Mouse (Mus musculus) stomach, embryonic 14.5 days (tissue): ENCODE measurements around the gene Mpped2. TPM values are rescaled to one million over a fixed set of nuclear protein-coding genes. Genes with fewer than 3 reads are reported as not detected.

ENCODE experiments used
- ATAC-seq: fragments of 200-750 bp; cut with Nextera tagmentation; 2 replicates; pipeline ENCODE4 v1.8.0; 2017; ENCODE audit warnings: low read depth, moderate TSS enrichment; ENCODE audit not compliant: insufficient number of reproducible peaks, insufficient read depth, low FRiP score
- H3K27ac ChIP-seq: fragments of 300-500 bp; sonication (generic); 2 replicates; pipeline ENCODE4 v1.5.1; 2014; ENCODE audit warnings: mild to moderate bottlenecking, low read length, moderate library complexity, mixed read lengths
- H3K27me3 ChIP-seq: fragments of 300-500 bp; sonication (generic); 2 replicates; pipeline ENCODE4 v1.6.1; 2014; ENCODE audit warnings: low read length, control low read depth, mixed read lengths; ENCODE audit not compliant: control insufficient read depth, insufficient read depth
- H3K36me3 ChIP-seq: fragments of 300-500 bp; sonication (generic); 2 replicates; pipeline ENCODE4 v1.6.1; 2014; ENCODE audit warnings: mild to moderate bottlenecking, control low read depth, low read length, moderate library complexity, mixed read lengths; ENCODE audit not compliant: control insufficient read depth, insufficient read depth
- H3K4me1 ChIP-seq: fragments of 300-500 bp; sonication (generic); 2 replicates; pipeline ENCODE4 v1.6.1; 2014; ENCODE audit warnings: low read length, control low read depth, mixed read lengths; ENCODE audit not compliant: control insufficient read depth, insufficient read depth
- H3K4me2 ChIP-seq: fragments of 300-500 bp; sonication (generic); replicated peaks from 2 replicates; pipeline ENCODE4 v1.6.1; 2014; ENCODE audit warnings: low read depth, low read length, control low read depth
- H3K4me3 ChIP-seq: fragments of 300-500 bp; sonication (generic); 2 replicates; pipeline ENCODE4 v1.5.1; 2014; ENCODE audit warnings: low read depth, low read length, control low read depth
- H3K9ac ChIP-seq: fragments of 300-500 bp; sonication (generic); replicated peaks from 2 replicates; pipeline ENCODE4 v1.6.1; 2014; ENCODE audit warnings: low read depth, mild to moderate bottlenecking, control low read depth, low read length, moderate library complexity, mixed read lengths
- H3K9me3 ChIP-seq: fragments of 300-500 bp; sonication (generic); 2 replicates; pipeline ENCODE4 v1.6.1; 2016; ENCODE audit warnings: low read depth, low read length, control low read depth; ENCODE audit not compliant: control insufficient read depth
- WGBS: fragments of 180-500 bp; shearing (Covaris S2); extraction: QIAGEN DNeasy Blood & Tissue Kit; methylation state at CpG from one replicate; pipeline ENCODE4 v1.1.7; 2014; 5-methylcytosine and 5-hydroxymethylcytosine counted together
- polyA plus RNA-seq: library from polyadenylated mRNA; unstranded; fragments of >200 nt; fragmentation: Nextera tagmentation; extraction: Ambion mirVana; gene quantifications from 2 replicates; pipeline ENCODE4 v1.2.1, GENCODE M21; 2014

Gene Mpped2
- polyA plus RNA-seq, 1 experiment from 2014 or later: 52.9 TPM

GRCm38 (mm10) chr2:106895326-106896023 is 202.4 kb downstream of the Mpped2 start:
- no peaks in the 10 kb centered on the region for H3K9me3 ChIP-seq
- no peak overlapping the region for H3K9ac ChIP-seq
- 0 out of 2 replicates have a peak, but pooled peaks have one; percentile 28 for ATAC-seq
- H3K4me1 ChIP-seq: no peaks in the 10 kb centered on the region
- H3K4me2 ChIP-seq: no peak overlapping the region
- H3K4me3 ChIP-seq: no peak overlapping the region
- no peak overlapping the region for H3K27ac ChIP-seq
- WGBS: 31% methylated on average over 11 of the region's 11 CpGs
- H3K27me3 ChIP-seq: no peaks in the 10 kb centered on the region
- no peaks in the 10 kb centered on the region for H3K36me3 ChIP-seq

- Histone ChIP-seq H3K9me3 (no peaks in the 10 kb centered on the region), H3K4me2 (no peak overlapping the region), H3K4me3 (no peak overlapping the region), H3K27ac (no peak overlapping the region), H3K27me3 (no peaks in the 10 kb centered on the region), H3K9ac (no peak overlapping the region), H3K4me1 (no peaks in the 10 kb centered on the region), H3K36me3 (no peaks in the 10 kb centered on the region)
- WGBS: 29% methylated on average over 4 of the region's 4 CpGs
- no peak for ATAC-seq
These were observed 202.9 kb downstream of the Mpped2 start for GRCm38 (mm10) chr2:106896024-106896384.

- ATAC-seq: no peak
These were observed 218.9 kb downstream of the Mpped2 start for GRCm38 (mm10) chr2:106911951-106912480.

More at GRCm38 (mm10) chr2:106911951-106912480, 218.9 kb downstream of the Mpped2 start:
- Histone ChIP-seq H3K36me3 (no peaks in the 10 kb centered on the region), H3K27me3 (no peaks in the 10 kb centered on the region), H3K4me1 (no peaks in the 10 kb centered on the region), H3K4me2 (no peak overlapping the region), H3K9me3 (no peaks in the 10 kb centered on the region), H3K27ac (no peak overlapping the region), H3K4me3 (no peak overlapping the region), H3K9ac (no peak overlapping the region)
- 78% methylated on average over 6 of the region's 6 CpGs for WGBS
